Mouse (Mus musculus): Measurements from ENCODE around the gene Tmem145. TPM values are rescaled to one million over a fixed set of nuclear protein-coding genes. Genes with fewer than 3 reads are reported as not detected.

The Tmem145 gene
- total RNA-seq (2023): not detected in 2 replicates

DNA sequence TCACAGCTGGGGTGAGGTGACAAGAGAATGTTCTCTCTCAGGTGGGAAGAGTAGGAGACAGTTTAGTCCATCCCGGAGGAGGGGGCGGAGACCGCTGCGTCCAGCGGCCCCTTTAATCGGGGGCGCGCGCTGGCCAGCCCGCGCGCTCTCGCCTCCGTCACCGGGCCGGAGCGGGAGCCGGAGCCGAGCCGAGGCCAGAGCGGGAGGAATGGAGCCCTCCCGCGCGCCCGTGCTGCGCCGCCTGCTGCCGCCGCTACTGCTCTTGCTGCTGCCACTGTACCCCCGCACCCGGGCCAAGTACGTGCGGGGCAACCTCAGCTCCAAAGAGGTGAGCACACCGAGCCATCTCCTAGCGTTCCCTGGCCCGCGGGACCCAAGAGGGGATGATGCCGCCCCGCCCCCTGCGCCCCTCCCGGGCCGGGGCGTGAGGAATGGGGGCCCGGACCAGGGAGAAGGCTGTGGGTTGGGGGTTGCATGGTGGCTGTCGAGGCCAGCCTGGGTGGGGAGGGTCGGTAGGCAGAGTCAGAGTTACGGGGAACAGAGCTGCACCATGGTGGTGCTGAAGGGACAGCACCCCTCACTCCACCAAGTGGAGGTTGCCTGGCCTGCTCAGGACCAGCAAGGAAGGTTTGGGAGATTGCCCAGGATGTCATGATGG, at the start of gene Tmem145:
Gene Tmem145, plus strand, starts transcription at position 151 of the 658 bp plus-strand sequence.

DNA sequence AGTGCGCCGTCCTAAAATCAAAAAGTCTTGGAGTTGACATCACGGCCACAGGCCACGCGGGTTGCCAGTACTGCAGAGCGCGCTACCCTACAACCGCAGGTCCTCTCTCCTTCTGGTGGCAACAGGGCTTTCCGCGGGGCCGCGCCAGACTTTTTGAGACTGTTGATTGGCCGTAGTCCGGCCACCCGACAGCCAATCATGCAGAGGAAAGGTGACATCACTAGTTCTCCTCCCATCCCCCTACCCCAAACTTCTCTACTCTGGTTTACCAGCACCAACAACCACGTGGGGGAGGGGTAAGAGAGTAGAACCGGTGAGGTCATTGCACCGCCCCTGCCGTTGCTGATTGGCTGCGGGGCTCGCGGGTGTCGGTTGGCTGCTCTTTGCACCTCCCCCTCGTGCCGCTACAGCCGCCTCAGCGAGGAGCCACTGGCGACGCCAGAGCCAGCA, 38.6 kb upstream of the Tmem145 start, which contains the start of gene Cic:
Gene Cic, plus strand, starts transcription at position 404 of the 450 bp plus-strand sequence.

DNA sequence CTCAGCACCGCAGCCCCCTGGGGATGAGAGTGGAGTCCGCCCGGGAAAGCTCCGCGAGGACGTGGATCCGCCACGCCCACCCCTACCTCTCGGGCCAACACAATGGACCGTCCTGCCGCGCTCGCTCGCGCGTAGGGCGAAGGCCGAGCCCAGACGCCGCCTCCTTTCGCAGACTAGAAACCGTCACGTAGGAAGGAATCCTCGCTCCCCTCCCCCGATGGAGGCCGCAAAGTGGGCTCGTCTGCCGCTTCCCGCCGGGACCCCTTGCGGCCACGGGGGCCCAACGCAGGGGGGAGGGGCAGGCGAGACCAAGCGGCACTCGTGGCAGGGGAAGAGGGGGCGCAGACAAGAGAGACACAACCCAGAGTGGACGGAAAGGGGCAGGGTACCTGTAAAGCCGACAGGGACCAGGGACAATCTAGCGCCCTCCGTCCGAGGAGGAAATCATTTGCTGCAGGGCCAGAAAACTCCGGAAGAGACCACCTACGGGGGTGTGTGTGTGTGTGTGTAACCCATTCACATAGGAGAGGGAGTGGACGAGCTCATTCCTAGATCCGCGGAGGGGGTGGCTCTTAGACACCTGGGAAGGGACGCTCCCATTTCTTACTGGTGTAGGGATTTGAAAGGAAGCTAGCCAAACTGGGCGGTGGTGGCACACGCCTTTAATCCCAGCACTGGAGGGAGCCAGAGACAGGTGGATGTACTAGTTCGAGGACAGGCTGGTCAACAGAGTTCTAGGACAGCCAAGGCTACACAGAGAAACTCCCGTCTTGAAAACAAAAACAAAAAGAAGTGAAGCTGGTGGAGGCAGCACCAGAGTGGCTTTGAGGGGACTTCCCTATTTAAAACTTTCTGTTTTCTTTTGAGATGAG, 8.2 kb upstream of the Tmem145 start, which contains the start of gene Pafah1b3:
Gene Pafah1b3, minus strand, starts transcription at position 533 of the 872 bp plus-strand sequence.

DNA sequence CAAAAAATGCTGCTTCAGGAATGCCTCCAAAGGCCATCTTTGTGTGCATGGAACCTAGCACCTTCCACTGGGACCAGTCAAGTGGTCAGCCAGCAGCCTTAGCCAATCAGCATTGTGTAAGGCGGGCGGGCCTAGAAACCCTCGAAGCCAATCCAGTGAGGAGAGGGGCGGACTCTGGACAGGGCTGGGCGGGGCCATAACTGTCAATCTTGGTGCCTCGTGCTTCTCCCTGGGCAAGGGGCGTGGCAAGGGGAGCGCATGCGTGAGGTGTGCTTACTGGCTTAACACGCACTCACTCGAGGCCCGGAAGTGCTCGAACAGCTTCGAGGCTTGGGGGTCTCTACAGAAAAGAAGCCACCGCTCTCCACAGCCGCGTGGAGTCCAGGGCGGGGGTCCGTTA, 4.8 kb upstream of the Tmem145 start, which contains the start of gene Prr19:
Gene Prr19, plus strand, starts transcription at position 349 of the 400 bp plus-strand sequence.

DNA sequence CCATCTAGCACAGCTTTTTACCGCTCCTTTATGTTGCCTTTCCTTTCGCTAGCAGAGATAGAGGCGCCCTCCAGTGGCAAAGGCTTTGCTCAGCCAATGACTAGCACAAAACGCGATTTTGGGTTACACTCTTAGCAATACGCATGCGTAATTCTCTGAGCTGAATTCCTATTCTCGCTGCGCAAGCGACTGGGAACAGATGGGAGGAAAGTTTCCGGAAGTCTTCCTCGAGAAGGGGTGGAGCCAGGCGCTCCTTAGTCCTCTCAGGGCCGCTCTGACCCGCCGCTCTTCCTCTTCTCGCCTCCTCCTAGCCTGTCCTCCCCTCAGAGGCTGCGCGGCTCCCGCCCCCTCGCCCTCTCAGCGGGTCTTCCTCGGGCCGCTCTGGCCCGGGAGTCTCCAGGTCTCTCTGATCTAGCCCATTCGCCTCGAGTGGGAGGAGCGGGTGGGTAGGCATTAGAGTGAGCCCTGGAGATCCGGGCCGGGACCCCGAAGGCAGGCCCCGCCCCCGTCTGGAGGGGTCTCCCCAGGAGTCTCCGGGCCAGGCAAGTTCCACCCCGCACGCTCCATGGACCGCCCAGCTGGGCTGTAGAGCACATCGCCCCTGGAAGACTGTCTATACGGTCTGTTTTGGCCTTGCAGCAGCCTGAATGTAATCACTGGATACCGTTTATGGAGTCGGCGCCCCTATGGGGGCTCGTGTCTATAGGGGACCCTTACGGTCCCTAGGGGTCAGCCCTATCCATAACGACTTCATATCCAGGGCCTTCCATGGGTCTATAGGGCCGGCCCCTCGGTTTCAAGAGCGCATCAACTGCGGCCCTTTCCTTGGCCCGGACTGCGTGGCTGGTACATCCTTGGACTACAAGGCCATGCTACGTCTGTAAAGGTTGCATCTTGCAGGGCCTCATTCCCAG, 10.9 kb downstream of the Tmem145 start, which contains the start of gene Megf8:
Gene Megf8, plus strand, starts transcription at position 633 of the 914 bp plus-strand sequence.

Other genes with a start within 250 kb of the Tmem145 start
- 1.7 and 5.5 TPM in 2 replicates for gene Grik5, start 233.8 kb upstream of the Tmem145 start, total RNA-seq (2023)
- gene Zfp574, start 233.5 kb upstream of the Tmem145 start, total RNA-seq (2023): 10.4 and 11.0 TPM in 2 replicates
- 7.4 and 8.8 TPM in 2 replicates for gene Pou2f2, start 126.4 kb upstream of the Tmem145 start, total RNA-seq (2023)
- 228 and 310 TPM in 2 replicates for gene Dedd2, start 85.5 kb upstream of the Tmem145 start, total RNA-seq (2023)
- 7.1 and 8.5 TPM in 2 replicates for gene Zfp526, start 84.7 kb upstream of the Tmem145 start, total RNA-seq (2023)
- 66.1 and 79.7 TPM in 2 replicates for gene Gsk3a, start 68.3 kb upstream of the Tmem145 start, total RNA-seq (2023)
- 7.6 and 9.5 TPM in 2 replicates for gene Erf, start 55.3 kb upstream of the Tmem145 start, total RNA-seq (2023)
- gene Cic, start 38.4 kb upstream of the Tmem145 start, total RNA-seq (2023): 191 and 236 TPM in 2 replicates
- 4.6 and 9.4 TPM in 2 replicates for gene Pafah1b3, start 8.1 kb upstream of the Tmem145 start, total RNA-seq (2023)
- gene Prr19, start 4.7 kb upstream of the Tmem145 start, total RNA-seq (2023): not detected in 2 replicates
- 1.9 and 3.2 TPM in 2 replicates for gene Megf8, start 11.1 kb downstream of the Tmem145 start, total RNA-seq (2023)
- not detected in 2 replicates for gene Cnfn, start 63.6 kb downstream of the Tmem145 start, total RNA-seq (2023)
- 49.2 and 51.6 TPM in 2 replicates for gene Lipe, start 92.6 kb downstream of the Tmem145 start, total RNA-seq (2023)
- not detected in 2 replicates for gene Cxcl17, start 106.8 kb downstream of the Tmem145 start, total RNA-seq (2023)
- gene Ceacam1, start 171.5 kb downstream of the Tmem145 start, total RNA-seq (2023): 225 and 283 TPM in 2 replicates
- 31.1 and 36.1 TPM in 2 replicates for gene Ceacam2, start 233.8 kb downstream of the Tmem145 start, total RNA-seq (2023)

Data from neutrophil, adult 65 days (primary cell).